Mouse (Mus musculus) layer of hippocampus, adult 8-10 months (tissue): ENCODE measurements around the gene Prrc2c. TPM values are rescaled to one million over a fixed set of nuclear protein-coding genes. Genes with fewer than 3 reads are reported as not detected.

Experiments used
- microRNA-seq, 2 experiments: library from miRNA; unstranded; fragments of <30 nt; microRNA quantifications; one replicate each; pipeline ENCODE4 v1.2.0; 2022
- total RNA-seq, 4 experiments: library from RNA; stranded (reverse); gene quantifications; 2 replicates each; pipeline ENCODE4 v1.2.4; 2022

Prrc2c gene
- total RNA-seq, 4 experiments from 2014 or later = 173 to 205 (median 183) TPM

Small RNA genes within 50 kb of the gene (microRNA-seq; reads per million reads assigned to microRNA genes)
- gene Gm27616 = 0 reads per million in 2 experiments

Other genes starting within 250 kb of the Prrc2c start
- gene Mettl13, start 192.0 kb downstream of the Prrc2c start, total RNA-seq = 10 to 100 TPM; 10.6 to 14.6 (median 12.4) TPM
- gene Vamp4, start 170.0 kb downstream of the Prrc2c start, total RNA-seq = 100 to 1,000 TPM in 2 of 4 experiments, 10 to 100 TPM in 2; 93.7 to 107 (median 101) TPM
- gene Myoc, start 101.4 kb downstream of the Prrc2c start, total RNA-seq = 1 to 10 TPM; 6.2 to 9.7 (median 7.1) TPM
- not detected for gene Myocos, start 82.3 kb downstream of the Prrc2c start, total RNA-seq
- gene Fmo4, start 73.4 kb upstream of the Prrc2c start, total RNA-seq = under 1 TPM in 1 of 4 experiments, not detected in 3; 0.52 TPM
- gene Fmo1, start 126.1 kb upstream of the Prrc2c start, total RNA-seq = 10 to 100 TPM in 3 of 4 experiments, 1 to 10 TPM in 1; 10.0 to 11.0 (median 10.5) TPM
- gene Fmo2, start 158.2 kb upstream of the Prrc2c start, total RNA-seq = 1 to 10 TPM; 3.6 to 9.4 (median 6.0) TPM
- gene Fmo6, start 197.0 kb upstream of the Prrc2c start, total RNA-seq = not detected
- not detected for gene Fmo3, start 244.0 kb upstream of the Prrc2c start, total RNA-seq